Mouse (Mus musculus): Measurements from ENCODE around the gene Fbxw9. TPM values are rescaled to one million over a fixed set of nuclear protein-coding genes. Genes with fewer than 3 reads are reported as not detected.

The Fbxw9 gene
- total and polyA plus RNA-seq, 3 experiments, result 10.4 to 34.7 (median 16.1) TPM

DNA sequence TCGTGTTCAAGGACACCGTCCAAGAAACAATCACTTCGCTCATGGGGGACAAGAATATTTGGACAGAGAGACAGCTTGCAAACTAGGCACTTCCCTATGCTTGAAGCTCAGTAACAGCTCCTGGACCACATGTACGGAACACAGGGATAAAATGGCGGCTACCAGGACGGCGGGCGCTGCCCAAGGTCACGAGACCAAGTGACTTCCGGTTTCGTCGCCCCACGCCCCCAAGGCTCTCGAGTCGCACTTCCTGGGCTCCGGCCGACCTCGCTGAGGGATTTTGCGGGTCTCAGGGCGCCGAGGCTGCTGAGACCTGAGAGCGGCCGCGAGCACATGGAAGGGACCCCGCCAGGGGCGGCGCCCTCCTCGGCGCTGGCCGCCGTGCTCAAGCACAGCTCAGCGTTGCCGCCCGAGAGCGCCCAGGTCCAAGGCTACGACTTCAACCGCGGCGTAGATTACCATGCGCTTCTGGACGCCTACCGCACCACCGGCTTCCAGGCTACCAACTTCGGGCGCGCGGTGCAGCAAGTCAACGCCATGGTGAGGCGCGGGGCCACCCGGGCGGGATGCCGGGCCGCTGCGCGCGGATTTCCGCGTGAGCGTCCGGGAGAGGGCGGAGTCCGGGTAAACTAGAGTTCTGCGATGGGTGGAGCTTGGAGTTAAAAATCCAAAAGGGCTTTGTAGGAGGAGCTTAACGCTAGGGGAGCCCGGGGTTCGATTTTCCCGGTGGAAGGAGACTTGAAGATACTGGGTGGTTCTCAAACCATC is 11.8 kb downstream of the Fbxw9 start, which contains the start of gene Dhps:
TSS of gene Dhps (plus strand) at position 244 of the 768 bp plus-strand sequence.
- DNase-seq (ENCODE audit: low spot score), result peak; percentile 94
- Histone ChIP-seq H3K9me3 (replicated peaks) (no peaks in the 10 kb centered on the region), H3K27me3 (ENCODE audit: insufficient read depth, low read length) (no peaks in the 10 kb centered on the region), H3K4me3 (ENCODE audit: low read depth, low read length) (peak within 1 kb of the TSS; percentile 81), H3K36me3 (replicated peaks) (peaks cover 71% of the 10 kb centered on the region), H3K4me1 (ENCODE audit: insufficient read depth, low read depth, low read length) (peaks cover 52% of the 10 kb centered on the region)
- peak; percentile 86 for ATAC-seq (ENCODE audit: extremely low read depth, insufficient number of reproducible peaks, low FRiP score, poor library complexity, severe bottlenecking)
- TF ChIP-seq TAL1 (conservative IDR thresholded peaks at IDR 0.05; ENCODE audit: low read depth, low read length), result no peak
- no peak for TF ChIP-seq GATA2 (IDR thresholded peaks at IDR 0.05; ENCODE audit: borderline replicate concordance, low read depth, low read length)

DNA sequence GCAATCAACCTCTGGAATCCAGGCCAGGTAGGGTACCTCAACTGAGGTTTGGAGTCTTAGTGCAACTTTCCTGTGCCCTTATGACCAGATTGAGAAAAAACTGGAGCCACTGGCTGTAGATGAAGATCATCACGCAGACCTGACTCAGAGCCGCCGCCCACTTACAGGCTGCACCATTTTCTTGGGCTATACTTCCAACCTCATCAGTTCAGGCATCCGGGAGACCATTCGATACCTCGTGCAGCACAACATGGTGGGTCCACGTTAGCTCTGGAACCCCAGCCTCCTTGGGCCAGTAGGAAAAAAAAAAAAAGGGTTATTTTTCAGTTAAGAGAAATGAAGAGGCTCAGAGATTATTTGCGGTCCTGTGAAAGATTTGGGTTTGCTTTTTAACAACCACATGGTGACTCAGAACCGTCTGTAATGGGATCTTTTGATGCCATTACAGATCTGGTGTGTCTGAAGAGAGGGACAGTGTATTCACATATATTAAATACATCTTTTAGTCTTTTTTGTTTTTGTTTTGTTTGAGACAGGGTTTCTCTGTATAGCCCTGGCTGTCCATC is 12.6 kb downstream of the Fbxw9 start:
- Histone ChIP-seq H3K4me3 (ENCODE audit: low read depth, low read length) (peak overlapping the region; percentile 81), H3K9me3 (replicated peaks) (no peaks in the 10 kb centered on the region), H3K27me3 (ENCODE audit: insufficient read depth, low read length) (no peaks in the 10 kb centered on the region), H3K4me1 (ENCODE audit: insufficient read depth, low read depth, low read length) (peaks cover 54% of the 10 kb centered on the region), H3K36me3 (replicated peaks) (peaks cover 71% of the 10 kb centered on the region)
- DNase-seq (ENCODE audit: low spot score) (no peak), ATAC-seq (ENCODE audit: extremely low read depth, insufficient number of reproducible peaks, low FRiP score, poor library complexity, severe bottlenecking) (no peak)
- TF ChIP-seq POLR2AphosphoS5 (IDR thresholded peaks at IDR 0.05; ENCODE audit: insufficient replicate concordance, low read depth, low read length), result no peak
- TF ChIP-seq GATA2 (IDR thresholded peaks at IDR 0.05; ENCODE audit: borderline replicate concordance, low read depth, low read length), result no peak
- no peak for TF ChIP-seq CTCF (IDR thresholded peaks at IDR 0.05; ENCODE audit: low read depth, low read length)
- TF ChIP-seq TAL1 (conservative IDR thresholded peaks at IDR 0.05; ENCODE audit: low read depth, low read length), result no peak
- no peak for TF ChIP-seq GATA1 (IDR thresholded peaks at IDR 0.05; ENCODE audit: borderline replicate concordance, low read length)

DNA sequence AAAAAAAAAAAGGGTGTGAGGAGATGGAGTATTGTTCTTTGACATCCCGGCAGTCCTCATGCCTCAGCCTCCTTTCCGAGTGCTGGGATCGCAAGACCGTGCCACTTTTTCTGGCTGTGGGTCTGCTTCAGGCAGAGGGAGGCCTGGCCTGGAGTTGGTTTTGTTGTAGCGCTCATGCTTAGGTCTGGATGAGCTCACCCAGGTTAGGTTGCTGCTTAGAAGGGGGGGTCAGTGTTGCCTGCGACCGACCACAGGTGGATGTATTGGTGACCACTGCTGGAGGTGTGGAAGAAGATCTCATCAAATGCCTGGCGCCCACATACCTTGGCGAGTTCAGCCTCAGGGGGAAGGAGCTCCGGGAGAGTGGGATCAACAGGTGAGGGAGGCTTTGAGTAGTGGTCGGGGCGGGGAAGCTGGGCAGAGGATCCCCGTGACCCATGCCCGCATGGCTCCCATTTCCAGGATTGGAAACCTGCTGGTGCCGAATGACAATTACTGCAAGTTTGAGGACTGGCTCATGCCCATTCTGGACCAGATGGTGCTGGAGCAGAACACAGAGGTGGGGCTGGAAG is 13.3 kb downstream of the Fbxw9 start:
- Histone ChIP-seq H3K4me3 (ENCODE audit: low read depth, low read length) (peak overlapping the region; percentile 48; the same call in 1 of the 2 replicates), H3K27me3 (ENCODE audit: insufficient read depth, low read length) (no peaks in the 10 kb centered on the region), H3K4me1 (ENCODE audit: insufficient read depth, low read depth, low read length) (peaks cover 54% of the 10 kb centered on the region), H3K36me3 (replicated peaks) (peaks cover 71% of the 10 kb centered on the region), H3K9me3 (replicated peaks) (no peaks in the 10 kb centered on the region)
- ATAC-seq (ENCODE audit: extremely low read depth, insufficient number of reproducible peaks, low FRiP score, poor library complexity, severe bottlenecking), result no peak
- no peak for TF ChIP-seq POLR2AphosphoS5 (IDR thresholded peaks at IDR 0.05; ENCODE audit: insufficient replicate concordance, low read depth, low read length)
- TF ChIP-seq GATA1 (IDR thresholded peaks at IDR 0.05; ENCODE audit: borderline replicate concordance, low read length), result no peak
- no peak for TF ChIP-seq CTCF (IDR thresholded peaks at IDR 0.05; ENCODE audit: low read depth, low read length)
- TF ChIP-seq GATA2 (IDR thresholded peaks at IDR 0.05; ENCODE audit: borderline replicate concordance, low read depth, low read length), result no peak
- TF ChIP-seq TAL1 (conservative IDR thresholded peaks at IDR 0.05; ENCODE audit: low read depth, low read length), result no peak
- no peak for DNase-seq (ENCODE audit: low spot score)

DNA sequence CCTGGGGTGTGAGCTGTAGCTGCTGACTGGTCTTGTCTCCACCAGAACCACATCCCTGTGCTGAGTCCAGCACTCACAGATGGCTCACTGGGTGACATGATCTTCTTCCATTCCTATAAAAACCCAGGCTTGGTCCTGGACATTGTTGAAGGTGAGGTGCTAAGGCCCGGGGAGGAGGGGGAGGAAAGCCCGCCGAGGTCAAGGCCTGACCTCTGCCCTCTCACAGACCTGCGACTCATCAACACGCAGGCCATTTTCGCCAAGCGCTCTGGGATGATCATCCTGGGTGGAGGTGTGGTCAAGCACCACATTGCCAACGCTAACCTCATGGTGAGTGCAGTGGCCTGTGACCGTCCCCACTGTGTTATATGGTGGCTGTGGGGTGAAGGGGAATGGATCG is 14.3 kb downstream of the Fbxw9 start:
- peaks cover 65% of the 10 kb centered on the region for H3K4me1 ChIP-seq (ENCODE audit: insufficient read depth, low read depth, low read length)
- H3K9me3 ChIP-seq (replicated peaks), result no peaks in the 10 kb centered on the region
- ATAC-seq (ENCODE audit: extremely low read depth, insufficient number of reproducible peaks, low FRiP score, poor library complexity, severe bottlenecking) (no peak), DNase-seq (ENCODE audit: low spot score) (no peak)
- no peaks in the 10 kb centered on the region for H3K27me3 ChIP-seq (ENCODE audit: insufficient read depth, low read length)
- TF ChIP-seq GATA1 (IDR thresholded peaks at IDR 0.05; ENCODE audit: borderline replicate concordance, low read length), result no peak
- TF ChIP-seq GATA2 (IDR thresholded peaks at IDR 0.05; ENCODE audit: borderline replicate concordance, low read depth, low read length), result no peak
- TF ChIP-seq TAL1 (conservative IDR thresholded peaks at IDR 0.05; ENCODE audit: low read depth, low read length), result no peak
- no peak for TF ChIP-seq POLR2AphosphoS5 (IDR thresholded peaks at IDR 0.05; ENCODE audit: insufficient replicate concordance, low read depth, low read length)
- no peak for TF ChIP-seq CTCF (IDR thresholded peaks at IDR 0.05; ENCODE audit: low read depth, low read length)
- no peak overlapping the region for H3K4me3 ChIP-seq (ENCODE audit: low read depth, low read length)
- peaks cover 71% of the 10 kb centered on the region for H3K36me3 ChIP-seq (replicated peaks)

DNA sequence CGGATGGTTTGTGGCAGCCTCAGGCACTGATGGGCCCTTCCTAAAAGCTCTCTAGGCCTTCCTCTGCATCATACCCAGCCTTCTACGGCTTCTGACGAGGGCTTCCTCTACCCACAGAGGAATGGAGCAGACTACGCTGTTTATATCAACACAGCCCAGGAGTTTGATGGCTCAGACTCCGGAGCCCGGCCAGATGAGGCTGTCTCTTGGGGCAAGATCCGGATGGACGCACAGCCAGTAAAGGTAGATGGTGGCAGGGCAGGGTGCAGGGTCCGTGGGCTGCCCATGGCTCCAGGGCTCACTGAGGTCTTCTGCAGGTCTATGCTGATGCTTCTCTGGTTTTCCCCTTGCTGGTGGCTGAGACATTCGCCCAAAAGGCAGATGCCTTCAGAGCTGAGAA is 14.8 kb downstream of the Fbxw9 start:
- H3K4me3 ChIP-seq (ENCODE audit: low read depth, low read length), result no peak overlapping the region
- ATAC-seq (ENCODE audit: extremely low read depth, insufficient number of reproducible peaks, low FRiP score, poor library complexity, severe bottlenecking) (no peak), DNase-seq (ENCODE audit: low spot score) (no peak)
- H3K9me3 ChIP-seq (replicated peaks), result no peaks in the 10 kb centered on the region
- no peak for TF ChIP-seq TAL1 (conservative IDR thresholded peaks at IDR 0.05; ENCODE audit: low read depth, low read length)
- no peak for TF ChIP-seq POLR2AphosphoS5 (IDR thresholded peaks at IDR 0.05; ENCODE audit: insufficient replicate concordance, low read depth, low read length)
- H3K4me1 ChIP-seq (ENCODE audit: insufficient read depth, low read depth, low read length), result peaks cover 69% of the 10 kb centered on the region
- H3K27me3 ChIP-seq (ENCODE audit: insufficient read depth, low read length), result no peaks in the 10 kb centered on the region
- H3K36me3 ChIP-seq (replicated peaks), result peaks cover 73% of the 10 kb centered on the region

DNA sequence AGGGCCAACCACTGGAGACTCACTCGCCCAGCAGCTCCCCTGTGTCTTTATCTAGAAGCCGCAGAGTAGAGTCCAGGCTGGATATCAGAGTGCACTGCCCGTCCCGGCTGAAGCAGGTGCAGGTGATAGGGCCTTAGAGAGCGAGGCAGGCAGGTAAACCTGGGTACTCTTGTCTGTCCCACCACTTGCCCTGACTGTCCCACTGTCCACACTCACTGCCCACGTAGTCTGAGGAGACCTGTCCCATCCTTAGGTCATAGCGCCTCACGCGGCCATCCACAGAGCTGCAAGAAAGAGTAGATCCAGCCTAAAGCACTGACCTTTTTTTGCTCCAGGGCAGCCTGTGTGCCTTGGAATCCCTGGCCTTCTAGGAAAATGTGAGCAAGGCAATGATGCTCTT is 16.1 kb downstream of the Fbxw9 start:
- Histone ChIP-seq H3K27me3 (ENCODE audit: insufficient read depth, low read length) (no peaks in the 10 kb centered on the region), H3K4me1 (ENCODE audit: insufficient read depth, low read depth, low read length) (peaks cover 69% of the 10 kb centered on the region), H3K36me3 (replicated peaks) (peaks cover 72% of the 10 kb centered on the region), H3K9me3 (replicated peaks) (no peaks in the 10 kb centered on the region), H3K4me3 (ENCODE audit: low read depth, low read length) (peak overlapping the region; percentile 39; the same call in 1 of the 2 replicates)
- ATAC-seq (ENCODE audit: extremely low read depth, insufficient number of reproducible peaks, low FRiP score, poor library complexity, severe bottlenecking), result no peak
- no peak for TF ChIP-seq GATA2 (IDR thresholded peaks at IDR 0.05; ENCODE audit: borderline replicate concordance, low read depth, low read length)
- no peak for TF ChIP-seq GATA1 (IDR thresholded peaks at IDR 0.05; ENCODE audit: borderline replicate concordance, low read length)
- 0 out of 2 replicates have a peak, but pooled peaks have one; percentile 15 for TF ChIP-seq TAL1 (conservative IDR thresholded peaks at IDR 0.05; ENCODE audit: low read depth, low read length)
- TF ChIP-seq CTCF (IDR thresholded peaks at IDR 0.05; ENCODE audit: low read depth, low read length), result peak; percentile 53
- no peak for DNase-seq (ENCODE audit: low spot score)

Data from G1E (cell line).